Mouse (Mus musculus): Measurements from ENCODE around the gene 1110008P14Rik.

- TF ChIP-seq CTCF (IDR thresholded peaks at IDR 0.05; ENCODE audit: low read depth, low read length) (no peak), EP300 (IDR thresholded peaks at IDR 0.05; ENCODE audit: insufficient read depth, low read depth, low read length) (no peak)
Observed at GRCm38 (mm10) chr2:32421851-32422251, 40.1 kb upstream of the 1110008P14Rik start.

Data from ES-Bruce4 (cell line).